Mouse (Mus musculus) lung, adult 2 months (tissue): ENCODE data around the gene Nfkbil1. TPM values are rescaled to one million over a fixed set of nuclear protein-coding genes. Genes with fewer than 3 reads are reported as not detected.

Source experiments
- DNase-seq: peaks from one replicate; pipeline ENCODE4 v3.0.0; 2022
- H3K4me1 ChIP-seq: fragments of 200-500 bp; 2 replicates; pipeline ENCODE4 v1.6.1; 2011; ENCODE audit warnings: low read length; ENCODE audit not compliant: control insufficient read depth, insufficient read depth
- H3K4me3 ChIP-seq: fragments of 200-500 bp; replicated peaks from 2 replicates; pipeline ENCODE3; 2011; ENCODE audit warnings: low read depth, mild to moderate bottlenecking, control low read depth, low read length; ENCODE audit errors: extremely low read depth
- CTCF ChIP-seq: fragments of 200-500 bp; IDR thresholded peaks from 2 replicates; pipeline ENCODE4 v1.5.1; 2011; ENCODE audit warnings: mild to moderate bottlenecking, low read length, control low read depth; ENCODE audit not compliant: insufficient read depth
- POLR2A ChIP-seq: fragments of 200-500 bp; IDR thresholded peaks from 2 replicates; pipeline ENCODE4 v1.6.1; 2011; ENCODE audit warnings: low read depth, mild to moderate bottlenecking, control low read depth, low read length, borderline replicate concordance; ENCODE audit errors: extremely low read depth
- WGBS: fragments of 180-500 bp; shearing (Covaris S2); methylation state at CpG from one replicate; pipeline ENCODE4 v1.1.7; 2018; 5-methylcytosine and 5-hydroxymethylcytosine counted together
- polyA plus RNA-seq: library from polyadenylated mRNA; depleted of rRNA; stranded (reverse); fragments of >200 nt; gene quantifications from 2 replicates; pipeline ENCODE4 v1.2.3, GENCODE M21; 2012

Gene Nfkbil1
- polyA plus RNA-seq, 1 experiment, result 16.5 TPM

- TF ChIP-seq CTCF (no peak), POLR2A (no peak)
- peaks cover 14% of the 10 kb centered on the region for H3K4me1 ChIP-seq
- 88% methylated on average over 5 of the region's 5 CpGs for WGBS
- no peak for DNase-seq
- H3K4me3 ChIP-seq, result no peak overlapping the region
Measured at GRCm38 (mm10) chr17:35225456-35225855, 10.1 kb downstream of the Nfkbil1 start.

GRCm38 (mm10) chr17:35224641-35225040, 11.0 kb downstream of the Nfkbil1 start:
- 96% methylated on average over 4 of the region's 4 CpGs for WGBS
- no peak for DNase-seq
- no peak overlapping the region for H3K4me3 ChIP-seq
- peaks cover 21% of the 10 kb centered on the region for H3K4me1 ChIP-seq
- TF ChIP-seq POLR2A (no peak), CTCF (no peak)

- Histone ChIP-seq H3K4me1 (peaks cover 23% of the 10 kb centered on the region), H3K4me3 (no peak overlapping the region)
- 41% methylated on average over 6 of the region's 6 CpGs for WGBS
- DNase-seq, result no peak
- TF ChIP-seq CTCF (no peak), POLR2A (no peak)
Measured at GRCm38 (mm10) chr17:35222299-35222698, 13.3 kb downstream of the Nfkbil1 start.

GRCm38 (mm10) chr17:35220156-35220952, 15.2 kb downstream of the Nfkbil1 start, which contains the start of gene Gm16181:
Gene Gm16181 (plus strand): TSS chr17:35220834.
- Histone ChIP-seq H3K4me1 (peaks cover 20% of the 10 kb centered on the region), H3K4me3 (no peak within 1 kb of the TSS)
- no peak for DNase-seq
- no peak for TF ChIP-seq POLR2A
- TF ChIP-seq CTCF, result no peak
- WGBS, result 41% methylated on average over 28 of the region's 28 CpGs

- 42% methylated on average over 6 of the region's 6 CpGs for WGBS
- H3K4me3 ChIP-seq, result no peak overlapping the region
- peaks cover 20% of the 10 kb centered on the region for H3K4me1 ChIP-seq
- no peak for TF ChIP-seq POLR2A
- TF ChIP-seq CTCF, result no peak
- no peak for DNase-seq
Measured at GRCm38 (mm10) chr17:35219601-35220041, 16.0 kb downstream of the Nfkbil1 start.

- no peak for DNase-seq
- TF ChIP-seq CTCF (no peak), POLR2A (no peak)
- Histone ChIP-seq H3K4me3 (no peak overlapping the region), H3K4me1 (peaks cover 20% of the 10 kb centered on the region)
- 44% methylated on average over 18 of the region's 18 CpGs for WGBS
Measured at GRCm38 (mm10) chr17:35218516-35219193, 16.9 kb downstream of the Nfkbil1 start.

GRCm38 (mm10) chr17:35213071-35213470, 22.5 kb downstream of the Nfkbil1 start:
- Histone ChIP-seq H3K4me1 (0 out of 2 replicates have a peak, but pooled peaks cover 7% of the 10 kb centered on the region), H3K4me3 (no peak overlapping the region)
- TF ChIP-seq CTCF, result no peak
- no peak for TF ChIP-seq POLR2A
- no peak for DNase-seq
- WGBS, result 92% methylated on average over 5 of the region's 5 CpGs

GRCm38 (mm10) chr17:35210593-35210992, 25.0 kb downstream of the Nfkbil1 start:
- TF ChIP-seq CTCF (no peak), POLR2A (no peak)
- DNase-seq, result no peak
- no peak overlapping the region for H3K4me3 ChIP-seq
- WGBS, result 43% methylated on average over 3 of the region's 3 CpGs
- H3K4me1 ChIP-seq, result 0 out of 2 replicates have a peak, but pooled peaks cover 7% of the 10 kb centered on the region

- Histone ChIP-seq H3K4me3 (no peak overlapping the region), H3K4me1 (0 out of 2 replicates have a peak, but pooled peaks cover 7% of the 10 kb centered on the region)
- TF ChIP-seq CTCF (no peak), POLR2A (no peak)
- WGBS, result 56% methylated on average over 12 of the region's 12 CpGs
- DNase-seq, result no peak
Measured at GRCm38 (mm10) chr17:35209785-35210535, 25.6 kb downstream of the Nfkbil1 start.
